Mouse (Mus musculus): Measurements from ENCODE around the gene Rnaseh1. TPM values are rescaled to one million over a fixed set of nuclear protein-coding genes. Genes with fewer than 3 reads are reported as not detected.

Rnaseh1 gene
- polyA plus RNA-seq, 1 experiment from 2014 or later, result 29.6 TPM

DNA sequence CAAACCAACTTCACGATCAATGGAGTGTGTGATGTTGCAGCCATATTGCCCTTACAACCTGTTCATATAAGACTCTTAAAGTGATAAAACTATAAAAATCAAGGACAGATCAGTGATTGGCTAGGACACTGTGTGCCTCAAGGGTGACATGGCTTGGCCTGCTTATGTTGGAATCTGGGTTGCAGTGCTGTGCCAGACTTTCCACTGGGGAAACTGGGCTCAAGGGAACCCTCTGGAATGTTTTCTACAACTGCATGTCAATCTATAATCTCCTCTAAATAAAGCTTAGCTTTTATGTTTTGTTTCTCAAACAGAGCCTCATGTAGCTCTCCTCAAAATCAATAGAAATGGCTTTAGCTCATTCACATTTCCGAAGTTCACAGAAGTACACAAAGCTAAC, 25.2 kb upstream of the Rnaseh1 start:
- no peak overlapping the region for H3K9ac ChIP-seq
- peaks cover 7% of the 10 kb centered on the region; the same call in 1 of the 2 replicates for H3K4me1 ChIP-seq
- ATAC-seq, result no peak
- H3K9me3 ChIP-seq (replicated peaks), result no peaks in the 10 kb centered on the region
- no peaks in the 10 kb centered on the region for H3K27me3 ChIP-seq
- no peak overlapping the region for H3K27ac ChIP-seq
- H3K4me2 ChIP-seq, result no peak overlapping the region
- H3K36me3 ChIP-seq (ENCODE audit: poor library complexity, severe bottlenecking), result peaks cover 15% of the 10 kb centered on the region
- H3K4me3 ChIP-seq, result no peak overlapping the region
- WGBS, result 93% methylated on average over 2 of the region's 2 CpGs

DNA sequence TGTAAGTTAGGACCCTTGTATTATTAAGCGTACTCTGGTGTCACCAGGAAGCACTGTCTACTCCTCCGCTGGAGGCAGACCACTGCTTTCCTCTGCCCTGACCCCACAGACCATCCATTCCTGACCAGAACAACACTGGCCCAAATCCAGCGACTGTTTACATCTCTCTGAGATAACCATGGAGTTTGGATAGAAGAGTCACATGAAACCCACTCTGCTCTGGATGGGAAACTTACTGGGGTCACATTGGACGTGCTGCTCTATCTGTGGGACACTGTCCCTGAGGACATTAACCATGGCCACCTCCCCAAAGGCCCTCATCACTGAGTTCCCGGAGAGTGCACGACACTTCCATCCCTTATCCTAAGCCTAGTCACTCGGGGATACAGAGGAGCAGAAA, 24.0 kb upstream of the Rnaseh1 start:
- Histone ChIP-seq H3K27me3 (no peaks in the 10 kb centered on the region), H3K27ac (no peak overlapping the region), H3K4me3 (no peak overlapping the region), H3K9ac (no peak overlapping the region), H3K9me3 (replicated peaks) (no peaks in the 10 kb centered on the region), H3K36me3 (ENCODE audit: poor library complexity, severe bottlenecking) (peaks cover 27% of the 10 kb centered on the region), H3K4me2 (no peak overlapping the region), H3K4me1 (peaks cover 7% of the 10 kb centered on the region; the same call in 1 of the 2 replicates)
- no peak for ATAC-seq
- 85% methylated on average over 7 of the region's 7 CpGs for WGBS

DNA sequence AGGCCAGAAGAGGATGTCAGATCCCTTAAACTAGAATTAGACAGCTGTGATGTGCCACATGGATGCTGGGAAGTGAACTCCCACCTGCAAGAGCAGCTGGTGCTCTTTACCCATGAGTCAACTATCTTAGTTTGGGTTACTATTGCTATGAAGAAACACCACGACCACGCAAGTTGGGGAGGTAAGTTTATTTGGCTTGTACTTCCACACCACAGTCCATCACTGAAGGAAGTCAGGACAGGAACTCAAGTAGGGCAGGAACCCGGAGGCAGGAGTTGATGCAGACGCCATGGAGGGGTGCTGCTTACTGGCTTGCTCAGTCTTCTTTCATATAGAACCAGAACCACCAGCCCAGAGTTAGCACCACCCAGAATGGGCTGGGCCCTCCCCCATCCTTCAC, 22.3 kb upstream of the Rnaseh1 start:
- ATAC-seq, result no peak
- Histone ChIP-seq H3K9ac (no peak overlapping the region), H3K4me3 (no peak overlapping the region), H3K27me3 (no peaks in the 10 kb centered on the region), H3K27ac (no peak overlapping the region), H3K4me1 (peaks cover under 1% of the 10 kb centered on the region; the same call in 1 of the 2 replicates), H3K4me2 (no peak overlapping the region), H3K9me3 (replicated peaks) (no peaks in the 10 kb centered on the region), H3K36me3 (ENCODE audit: poor library complexity, severe bottlenecking) (peaks cover 43% of the 10 kb centered on the region)
- 81% methylated on average over 4 of the region's 4 CpGs for WGBS

DNA sequence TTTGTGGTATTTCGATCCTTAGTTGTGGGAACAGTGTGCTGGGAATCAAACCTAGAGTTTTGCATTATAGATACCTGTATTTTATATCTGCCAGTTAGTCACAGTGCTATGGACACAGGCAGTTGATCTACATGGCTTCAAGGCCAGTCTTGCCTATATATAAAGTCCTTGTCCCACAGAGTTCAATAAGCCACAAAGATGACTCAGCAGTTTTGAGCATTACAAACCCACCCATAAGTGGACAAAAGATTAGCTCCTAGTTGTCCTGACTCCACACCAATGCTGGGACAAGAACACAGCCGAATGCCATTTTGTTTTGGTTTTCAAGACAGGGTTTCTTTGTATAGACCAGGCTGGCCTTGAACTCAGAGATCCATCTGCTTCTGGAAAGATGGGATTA, 21.0 kb upstream of the Rnaseh1 start:
- Histone ChIP-seq H3K9ac (no peak overlapping the region), H3K27ac (no peak overlapping the region), H3K4me2 (no peak overlapping the region), H3K4me1 (peaks cover 3% of the 10 kb centered on the region; the same call in 1 of the 2 replicates), H3K36me3 (ENCODE audit: poor library complexity, severe bottlenecking) (peaks cover 57% of the 10 kb centered on the region), H3K9me3 (replicated peaks) (no peaks in the 10 kb centered on the region), H3K4me3 (no peak overlapping the region), H3K27me3 (no peaks in the 10 kb centered on the region)
- 85% methylated on average over 2 of the region's 2 CpGs for whole genome bisulfite sequencing
- ATAC-seq, result no peak

DNA sequence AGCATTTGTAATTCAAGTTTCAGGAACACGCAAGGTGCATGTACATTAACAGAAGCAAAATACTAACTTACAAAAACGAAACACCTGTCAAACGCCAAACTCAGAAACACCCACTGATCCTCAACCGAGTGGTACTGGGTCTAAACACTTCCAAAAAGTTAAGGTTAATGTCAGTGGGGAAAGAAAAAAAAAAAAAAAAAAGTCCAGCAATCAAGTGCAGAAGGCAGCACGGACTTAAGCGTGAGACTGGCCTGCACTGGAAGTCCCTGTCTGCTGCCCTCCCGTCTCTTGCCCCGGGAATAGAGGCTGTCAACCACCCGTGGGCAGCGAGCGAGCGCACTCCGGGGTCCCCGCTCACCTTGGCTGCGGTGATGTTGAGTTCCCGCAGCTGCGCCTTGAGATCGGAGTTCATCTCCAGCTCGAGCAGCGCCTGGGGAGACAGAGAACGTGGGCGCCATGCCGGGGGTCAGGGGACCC, 14.3 kb upstream of the Rnaseh1 start:
- H3K9ac ChIP-seq, result peak overlapping the region; percentile 99
- H3K4me2 ChIP-seq, result peak overlapping the region; percentile 82
- ATAC-seq, result peak; percentile 13
- peak overlapping the region; percentile 92 for H3K4me3 ChIP-seq
- H3K9me3 ChIP-seq (replicated peaks), result no peaks in the 10 kb centered on the region
- H3K4me1 ChIP-seq, result peaks cover 17% of the 10 kb centered on the region
- H3K27me3 ChIP-seq, result no peaks in the 10 kb centered on the region
- WGBS, result 2% methylated on average over 23 of the region's 23 CpGs
- H3K27ac ChIP-seq, result peak overlapping the region; percentile 88
- peaks cover 44% of the 10 kb centered on the region for H3K36me3 ChIP-seq (ENCODE audit: poor library complexity, severe bottlenecking)

DNA sequence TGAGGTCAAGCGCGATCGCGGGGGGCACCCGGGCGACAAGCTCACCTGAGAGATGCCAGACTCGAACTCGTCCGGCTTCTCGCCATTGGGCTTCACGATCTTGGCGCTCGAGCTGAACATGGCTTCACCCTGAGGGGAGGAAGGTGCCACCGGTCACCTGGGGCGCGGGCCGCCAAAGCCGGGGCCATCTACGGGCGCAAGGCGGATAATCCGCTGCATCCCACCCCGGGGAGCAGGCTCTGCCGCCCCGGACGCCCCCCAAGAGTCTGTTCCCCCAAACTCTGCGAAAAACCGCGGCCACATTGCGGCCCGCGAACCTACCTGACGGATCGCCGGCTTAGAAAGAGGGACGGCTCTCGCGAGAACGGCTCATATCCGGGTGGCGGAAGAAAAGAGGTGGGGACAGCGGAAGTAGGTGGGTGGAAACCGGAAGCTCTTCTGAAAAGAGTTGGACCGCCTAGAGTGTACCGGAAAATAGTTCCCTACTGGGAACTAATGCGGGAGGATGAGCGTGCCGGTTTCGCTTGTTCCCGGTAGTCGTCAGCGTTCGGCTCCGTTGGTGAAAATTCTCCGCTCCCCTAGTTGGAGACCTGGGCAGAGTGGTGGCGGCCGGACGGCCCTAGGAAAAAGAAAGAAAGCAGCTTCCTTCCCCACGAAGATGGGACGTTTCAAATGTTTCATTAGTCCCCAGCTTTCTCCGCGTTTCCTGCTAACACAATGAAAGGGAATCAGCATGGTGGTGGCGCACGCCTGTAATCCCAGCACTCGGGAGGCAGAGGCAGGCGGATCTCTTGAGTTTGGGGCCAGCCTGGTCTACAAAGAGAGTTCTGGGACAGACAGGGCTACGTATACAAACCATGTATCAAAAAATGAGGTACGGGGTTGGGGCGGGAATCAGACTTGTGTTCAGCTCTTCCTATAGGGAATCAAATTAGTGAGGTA, 13.6 kb upstream of the Rnaseh1 start, which contains the start of gene Rps7:
Gene Rps7, minus strand, starts transcription at position 419 of the 942 bp plus-strand sequence.
- Histone ChIP-seq H3K9me3 (replicated peaks) (no peaks in the 10 kb centered on the region), H3K27me3 (no peaks in the 10 kb centered on the region), H3K4me1 (peaks cover 17% of the 10 kb centered on the region), H3K27ac (peak within 1 kb of the TSS; percentile 88), H3K36me3 (ENCODE audit: poor library complexity, severe bottlenecking) (peaks cover 37% of the 10 kb centered on the region), H3K4me2 (peak within 1 kb of the TSS; percentile 82), H3K4me3 (peak within 1 kb of the TSS; percentile 92), H3K9ac (peak within 1 kb of the TSS; percentile 99)
- ATAC-seq, result peak; percentile 98
- 7% methylated on average over 69 of the region's 69 CpGs for WGBS

DNA sequence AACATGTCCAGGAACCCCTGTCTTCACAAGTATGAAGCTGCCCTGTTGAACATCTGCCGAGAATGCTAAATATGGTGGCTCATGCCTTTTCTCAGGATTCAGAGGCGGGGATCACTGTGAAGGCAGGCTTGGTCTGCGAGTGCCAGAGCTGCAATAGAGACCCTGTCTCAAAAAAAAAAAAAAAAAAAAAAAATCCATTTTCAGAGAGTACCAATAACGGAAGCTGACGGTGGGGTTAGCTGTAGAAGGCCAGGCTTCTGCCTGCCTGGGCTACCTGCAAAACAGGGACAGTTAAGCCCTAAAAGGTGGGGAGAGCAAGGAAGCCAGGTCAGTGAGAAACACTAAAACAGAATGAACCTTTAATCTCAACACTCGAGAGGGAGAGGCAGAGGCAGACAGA, 12.9 kb upstream of the Rnaseh1 start:
- no peak for ATAC-seq
- 92% methylated on average over 6 of the region's 6 CpGs for WGBS
- H3K4me2 ChIP-seq, result peak overlapping the region; percentile 55

DNA sequence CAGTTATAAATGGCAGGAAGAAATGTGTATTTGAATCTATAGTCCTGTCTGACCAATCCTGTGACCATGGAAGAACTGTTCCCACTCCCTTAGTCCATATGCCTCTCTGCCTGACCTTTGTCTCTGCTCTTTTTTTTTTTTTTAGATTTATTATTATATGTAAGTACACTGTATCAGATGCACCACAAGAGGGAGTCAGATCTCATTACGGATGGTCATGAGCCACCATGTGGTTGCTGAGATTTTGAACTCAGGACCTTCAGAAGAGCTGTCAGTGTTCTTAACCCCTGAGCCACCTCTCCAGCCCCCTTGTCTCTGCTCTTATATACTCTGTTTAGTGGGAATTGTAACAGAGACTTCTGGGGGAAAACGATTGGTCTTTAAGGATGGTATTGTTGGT, 10.6 kb upstream of the Rnaseh1 start:
- H3K36me3 ChIP-seq (ENCODE audit: poor library complexity, severe bottlenecking), result peaks cover 8% of the 10 kb centered on the region
- peaks cover 11% of the 10 kb centered on the region for H3K4me1 ChIP-seq
- H3K27me3 ChIP-seq, result peaks cover 5% of the 10 kb centered on the region; the same call in 1 of the 2 replicates
- H3K27ac ChIP-seq, result no peak overlapping the region
- no peak overlapping the region for H3K9ac ChIP-seq
- H3K4me2 ChIP-seq, result no peak overlapping the region
- no peaks in the 10 kb centered on the region for H3K9me3 ChIP-seq (replicated peaks)
- no peak for ATAC-seq
- no peak overlapping the region for H3K4me3 ChIP-seq
- 67% methylated on average over 2 of the region's 2 CpGs for WGBS

More for the DNA sequence above, 12.9 kb upstream of the Rnaseh1 start:
- no peak overlapping the region for H3K27ac ChIP-seq
- no peak overlapping the region for H3K9ac ChIP-seq
- H3K36me3 ChIP-seq (ENCODE audit: poor library complexity, severe bottlenecking), result peaks cover 30% of the 10 kb centered on the region
- H3K4me1 ChIP-seq, result peaks cover 17% of the 10 kb centered on the region
- H3K27me3 ChIP-seq, result no peaks in the 10 kb centered on the region
- H3K4me3 ChIP-seq, result peak overlapping the region; percentile 92
- no peaks in the 10 kb centered on the region for H3K9me3 ChIP-seq (replicated peaks)

DNA sequence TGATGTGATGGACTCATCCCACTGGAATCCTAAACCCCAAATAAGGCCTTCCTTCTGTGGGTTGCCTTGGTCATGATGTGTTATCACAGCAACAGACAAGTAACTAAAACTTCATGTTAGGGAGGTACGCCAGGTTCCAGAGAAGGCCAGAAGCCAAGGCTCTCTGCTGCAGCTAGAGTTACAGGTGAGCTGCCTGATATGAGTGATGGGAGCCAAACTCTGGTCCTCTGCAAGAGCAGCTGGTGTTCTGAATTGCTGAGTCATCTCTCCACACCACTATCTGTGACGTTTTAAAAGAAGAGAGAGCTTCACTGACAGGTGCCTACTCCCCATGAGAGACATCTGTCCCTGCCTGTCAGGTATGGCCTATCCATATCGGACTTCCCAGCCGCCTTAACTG, 13.2 kb downstream of the Rnaseh1 start:
- H3K9me3 ChIP-seq (replicated peaks), result no peaks in the 10 kb centered on the region
- H3K4me1 ChIP-seq, result peaks cover 13% of the 10 kb centered on the region
- H3K27me3 ChIP-seq, result no peaks in the 10 kb centered on the region
- H3K36me3 ChIP-seq (ENCODE audit: poor library complexity, severe bottlenecking), result peaks cover 45% of the 10 kb centered on the region
- no peak overlapping the region for H3K4me3 ChIP-seq
- H3K4me2 ChIP-seq, result no peak overlapping the region
- 89% methylated on average over 4 of the region's 4 CpGs for WGBS
- no peak for ATAC-seq
- H3K9ac ChIP-seq, result no peak overlapping the region
- no peak overlapping the region for H3K27ac ChIP-seq

DNA sequence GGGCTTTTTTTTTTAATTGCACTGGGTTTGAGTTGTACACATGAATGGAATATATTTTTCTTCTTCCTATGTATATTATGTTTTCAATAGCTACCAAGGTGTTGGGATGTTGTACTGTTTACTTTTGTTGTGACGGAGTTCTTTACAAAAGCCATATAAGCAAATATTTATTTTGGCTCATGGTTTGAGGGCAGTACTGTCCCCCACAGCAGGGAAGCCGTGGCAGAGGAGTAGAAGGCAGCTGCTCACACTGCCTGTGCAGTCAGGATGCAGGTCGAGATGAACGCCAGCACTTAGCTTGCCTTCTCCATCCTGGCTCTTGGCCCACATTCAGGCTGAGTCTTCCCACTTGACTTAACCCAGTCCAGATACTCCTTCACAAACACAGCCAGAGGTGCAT, 17.3 kb downstream of the Rnaseh1 start:
- H3K27ac ChIP-seq, result no peak overlapping the region
- H3K9ac ChIP-seq, result no peak overlapping the region
- no peaks in the 10 kb centered on the region for H3K27me3 ChIP-seq
- H3K4me2 ChIP-seq, result no peak overlapping the region
- WGBS, result 85% methylated on average over 4 of the region's 4 CpGs
- peaks cover 13% of the 10 kb centered on the region for H3K4me1 ChIP-seq
- ATAC-seq, result no peak
- peaks cover 10% of the 10 kb centered on the region; the same call in 1 of the 2 replicates for H3K36me3 ChIP-seq (ENCODE audit: poor library complexity, severe bottlenecking)
- H3K9me3 ChIP-seq (replicated peaks), result no peaks in the 10 kb centered on the region
- no peak overlapping the region for H3K4me3 ChIP-seq

DNA sequence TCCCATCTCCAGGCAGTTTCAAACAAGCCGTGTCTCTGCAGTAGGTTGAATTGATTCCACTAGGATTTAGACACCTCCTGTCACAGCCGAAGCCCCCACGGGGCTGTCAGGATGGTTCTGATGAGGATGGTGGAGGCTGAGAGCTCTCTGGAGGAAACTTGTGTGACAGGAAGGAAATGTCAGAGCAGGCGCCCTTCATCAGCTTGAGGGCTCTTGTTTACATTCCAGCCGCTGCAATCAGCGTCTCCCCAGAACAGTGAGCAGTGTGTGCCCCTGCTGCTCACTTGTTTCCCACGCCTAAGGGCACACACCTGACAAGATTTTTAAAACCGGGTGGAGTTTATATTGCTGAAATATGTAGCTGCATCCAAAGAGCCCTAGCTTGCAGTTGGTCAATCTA, 17.9 kb downstream of the Rnaseh1 start:
- H3K27me3 ChIP-seq, result no peaks in the 10 kb centered on the region
- H3K9ac ChIP-seq, result no peak overlapping the region
- H3K4me3 ChIP-seq, result no peak overlapping the region
- H3K4me2 ChIP-seq, result no peak overlapping the region
- H3K36me3 ChIP-seq (ENCODE audit: poor library complexity, severe bottlenecking), result peaks cover 6% of the 10 kb centered on the region; the same call in 1 of the 2 replicates
- peaks cover 13% of the 10 kb centered on the region for H3K4me1 ChIP-seq
- ATAC-seq, result no peak
- WGBS, result 61% methylated on average over 8 of the region's 8 CpGs
- H3K9me3 ChIP-seq (replicated peaks), result no peaks in the 10 kb centered on the region
- H3K27ac ChIP-seq, result no peak overlapping the region

DNA sequence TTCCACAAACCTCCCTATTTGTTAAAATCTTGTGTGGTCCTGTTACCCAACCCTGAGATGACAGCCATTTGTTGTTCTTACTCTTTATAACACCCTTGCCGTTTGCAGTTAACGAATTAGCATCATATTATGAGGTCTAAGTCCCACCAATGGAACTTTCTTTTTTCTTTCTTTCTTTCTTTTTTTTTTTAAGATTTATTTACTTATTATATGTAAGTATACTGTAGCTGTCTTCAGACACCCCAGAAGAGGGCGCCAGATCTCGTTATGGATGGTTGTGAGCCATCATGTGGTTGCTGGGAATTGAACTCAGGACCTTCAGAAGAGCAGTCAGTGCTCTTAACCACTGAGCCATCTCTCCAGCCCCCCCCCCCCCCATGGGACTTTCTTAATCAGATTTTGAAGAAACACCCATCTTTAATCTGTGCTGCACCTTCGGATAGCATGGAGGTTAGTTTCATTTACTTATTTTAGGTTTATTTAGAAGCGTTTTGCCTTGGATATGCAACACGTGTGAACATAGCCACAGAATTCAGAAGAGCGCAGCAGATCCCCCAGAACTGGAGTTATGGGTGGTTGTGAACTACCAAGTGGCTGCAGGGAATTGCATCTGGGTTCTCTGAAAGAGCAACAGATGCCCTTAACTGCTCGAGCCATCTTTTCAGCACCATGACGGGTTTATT, 24.8 kb downstream of the Rnaseh1 start:
- no peak for ATAC-seq
- Histone ChIP-seq H3K4me2 (peak overlapping the region; percentile 57), H3K4me1 (peaks cover 9% of the 10 kb centered on the region), H3K36me3 (ENCODE audit: poor library complexity, severe bottlenecking) (0 out of 2 replicates have a peak, but pooled peaks cover 3% of the 10 kb centered on the region), H3K9me3 (replicated peaks) (no peaks in the 10 kb centered on the region), H3K9ac (no peak overlapping the region), H3K27me3 (no peaks in the 10 kb centered on the region), H3K27ac (no peak overlapping the region), H3K4me3 (peak overlapping the region; percentile 50; the same call in 1 of the 2 replicates)
- 87% methylated on average over 10 of the region's 10 CpGs for WGBS
